Mouse (Mus musculus): ENCODE results near the gene Arhgdia.

DNA sequence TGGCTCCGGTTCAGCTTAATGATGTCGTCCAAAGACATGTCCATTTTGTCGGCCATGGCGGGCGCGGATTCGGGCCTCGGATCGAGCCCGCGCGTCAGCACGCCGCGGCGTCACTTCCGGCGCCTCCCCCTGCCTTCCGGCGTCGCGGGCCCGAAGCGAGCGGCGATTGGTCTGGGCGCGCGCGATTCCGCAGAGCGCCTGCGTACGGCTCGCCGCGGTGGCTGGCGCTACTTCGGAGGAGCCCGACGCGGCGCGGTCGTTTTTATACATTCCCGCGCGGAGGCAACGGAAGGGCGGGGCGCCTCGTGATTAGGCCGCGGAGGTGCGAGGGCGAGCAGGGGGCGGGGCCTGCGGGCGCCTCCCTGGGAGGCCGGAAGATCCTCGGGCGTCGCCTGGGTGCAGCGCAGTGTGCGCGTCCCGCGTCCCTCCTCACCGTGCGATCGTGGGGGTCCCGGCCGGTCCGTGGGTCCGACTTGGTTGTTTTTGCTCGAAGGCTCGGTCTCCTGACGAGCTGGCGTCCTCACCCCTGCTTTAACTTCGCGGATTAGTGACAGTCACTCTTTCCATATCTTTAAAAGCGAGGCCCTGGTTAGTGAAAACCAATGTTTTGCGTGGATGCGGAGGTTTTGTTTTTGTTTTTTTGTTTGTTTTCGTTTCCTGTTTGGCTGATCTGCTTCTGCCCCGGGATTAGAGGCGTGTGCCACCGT is 17.0 kb upstream of the Arhgdia start, which contains the start of the genes Alyref and Anapc11:
- TF ChIP-seq CTCF (IDR thresholded peaks at IDR 0.05; ENCODE audit: low read depth, low read length) (no peak), POLR2A (IDR thresholded peaks at IDR 0.05; ENCODE audit: extremely low read depth, insufficient read depth, low read length) (0 out of 2 replicates have a peak, but pooled peaks have one; percentile 31)
